Mouse (Mus musculus): ENCODE data around the gene Dsel. TPM values are rescaled to one million over a fixed set of nuclear protein-coding genes. Genes with fewer than 3 reads are reported as not detected.

Gene Dsel
- 1 to 10 TPM; 1.4 to 2.1 (median 1.8) TPM for total RNA-seq (2022)

- DNase-seq (ENCODE audit: low spot score in 2 of 2): peak; percentile 82 to 90
These were observed at the start of gene Dsel for GRCm38 (mm10) chr1:111864779-111865165. TSS of gene Dsel (minus strand) at chr1:111864918.

- no peak for DNase-seq (ENCODE audit: low spot score in 2 of 2)
These were observed 46.7 kb upstream of the Dsel start for GRCm38 (mm10) chr1:111911424-111911823.

- DNase-seq (ENCODE audit: low spot score in 2 of 2): no peak
These were observed 18.6 kb upstream of the Dsel start for GRCm38 (mm10) chr1:111883336-111883735.

- no peak for DNase-seq (ENCODE audit: low spot score in 2 of 2)
These were observed 11.1 kb upstream of the Dsel start for GRCm38 (mm10) chr1:111875784-111876183.

GRCm38 (mm10) chr1:111873196-111873595 is 8.5 kb upstream of the Dsel start:
- no peak for DNase-seq (ENCODE audit: low spot score in 2 of 2)

GRCm38 (mm10) chr1:111865467-111865866 is 749 bp upstream of the Dsel start:
- DNase-seq (ENCODE audit: low spot score in 2 of 2): no peak

- DNase-seq (ENCODE audit: low spot score in 2 of 2): peak; percentile 44 to 58
These were observed 497 bp downstream of the Dsel start for GRCm38 (mm10) chr1:111864063-111864778.

GRCm38 (mm10) chr1:111857852-111858251 is 6.9 kb downstream of the Dsel start:
- DNase-seq (ENCODE audit: low spot score in 2 of 2): no peak

GRCm38 (mm10) chr1:111852439-111852838 is 12.3 kb downstream of the Dsel start:
- DNase-seq (ENCODE audit: low spot score in 2 of 2): no peak

GRCm38 (mm10) chr1:111833583-111834225 is 31.0 kb downstream of the Dsel start:
- DNase-seq (ENCODE audit: low spot score in 2 of 2): no peak

Measured in gastrocnemius, adult 8-10 months (tissue).